Mouse (Mus musculus) hindbrain, postnatal 0 days (tissue): ENCODE data around the gene Hist3h2ba. TPM values are rescaled to one million over a fixed set of nuclear protein-coding genes. Genes with fewer than 3 reads are reported as not detected.
A peak's percentile ranks its signal among the peaks of the same experiment; 100 is the strongest.

ENCODE experiments used
- ATAC-seq: fragments of 200-750 bp; cut with Nextera tagmentation; 2 replicates; pipeline ENCODE4 v1.8.0; 2017; ENCODE audit warnings: mild to moderate bottlenecking, moderate TSS enrichment, moderate library complexity
- DNase-seq: peaks from one replicate; pipeline ENCODE4 v3.0.0-alpha.2; 2015; ENCODE audit warnings: low spot score
- H3K27ac ChIP-seq: fragments of 300-500 bp; sonication (generic); 2 replicates; pipeline ENCODE4 v1.5.1; 2014; ENCODE audit warnings: mild to moderate bottlenecking
- H3K27me3 ChIP-seq: fragments of 300-500 bp; sonication (generic); 2 replicates; pipeline ENCODE4 v1.6.1; 2014; ENCODE audit warnings: low read length, mixed read lengths; ENCODE audit not compliant: insufficient read depth
- H3K36me3 ChIP-seq: fragments of 300-500 bp; sonication (generic); 2 replicates; pipeline ENCODE4 v1.6.1; 2014; ENCODE audit warnings: low read length, mixed read lengths; ENCODE audit not compliant: insufficient read depth
- H3K4me1 ChIP-seq: fragments of 300-500 bp; sonication (generic); 2 replicates; pipeline ENCODE4 v1.6.1; 2014; ENCODE audit warnings: antibody characterized with exemption, low read length, mixed read lengths; ENCODE audit not compliant: insufficient read depth
- H3K4me2 ChIP-seq: fragments of 300-500 bp; sonication (generic); 2 replicates; pipeline ENCODE4 v1.6.1; 2014; ENCODE audit warnings: low read depth, mild to moderate bottlenecking, low read length, moderate library complexity, mixed read lengths
- H3K4me3 ChIP-seq: fragments of 300-500 bp; sonication (generic); 2 replicates; pipeline ENCODE4 v1.5.1; 2014; ENCODE audit warnings: low read length
- H3K9ac ChIP-seq: fragments of 300-500 bp; sonication (generic); replicated peaks from 2 replicates; pipeline ENCODE4 v1.6.1; 2014; ENCODE audit warnings: mild to moderate bottlenecking, low read length, moderate library complexity, mixed read lengths
- H3K9me3 ChIP-seq: fragments of 300-500 bp; sonication (generic); 2 replicates; pipeline ENCODE4 v1.6.1; 2016; ENCODE audit warnings: low read length, mixed read lengths
- CTCF ChIP-seq: IDR thresholded peaks from 2 replicates; pipeline ENCODE4 v1.5.1; 2016; ENCODE audit warnings: antibody characterized with exemption, control low read depth, low read depth
- WGBS: fragments of 180-500 bp; shearing (Covaris S2); extraction: QIAGEN DNeasy Blood & Tissue Kit; methylation state at CpG from one replicate; pipeline ENCODE4 v1.1.7; 2014; 5-methylcytosine and 5-hydroxymethylcytosine counted together
- polyA plus RNA-seq: library from polyadenylated mRNA; unstranded; fragments of >200 nt; fragmentation: Nextera tagmentation; extraction: Ambion mirVana; gene quantifications from 2 replicates; pipeline ENCODE4 v1.2.1, GENCODE M21; 2015
- total RNA-seq: library from RNA; depleted of rRNA; stranded (reverse); fragments of >200 nt; gene quantifications from 2 replicates; pipeline ENCODE4 v1.2.3, GENCODE M21; 2014

Hist3h2ba gene
- total and polyA plus RNA-seq, 2 experiments from 2014 or later: 103 to 625 TPM

DNA sequence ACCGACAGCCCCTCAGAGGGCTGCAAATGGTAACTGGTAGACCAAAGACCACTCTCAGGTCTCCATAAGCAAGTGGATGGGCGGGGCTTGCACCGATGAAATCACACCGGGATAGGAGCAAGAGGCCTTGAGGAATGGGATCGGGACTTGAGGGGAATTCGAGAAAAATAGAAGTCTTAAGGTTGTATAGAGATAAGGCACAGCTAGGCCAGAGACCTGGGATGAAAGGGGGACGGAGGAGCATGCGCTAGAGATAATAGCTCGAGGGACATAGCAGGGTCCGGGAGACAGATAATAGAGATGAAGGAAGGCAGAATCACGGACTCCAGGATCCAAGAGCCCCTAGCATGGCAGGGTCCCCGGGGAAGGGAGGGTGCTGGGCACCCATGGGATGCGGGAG lies 10.8 kb upstream of the Hist3h2ba start:
- Histone ChIP-seq H3K36me3 (peaks cover 27% of the 10 kb centered on the region; the same call in 1 of the 2 replicates), H3K9ac (peak overlapping the region; percentile 98), H3K9me3 (no peaks in the 10 kb centered on the region), H3K4me2 (peak overlapping the region; percentile 87), H3K4me1 (peaks cover 12% of the 10 kb centered on the region; the same call in 1 of the 2 replicates), H3K27me3 (no peaks in the 10 kb centered on the region), H3K4me3 (peak overlapping the region; percentile 94), H3K27ac (peak overlapping the region; percentile 97)
- 1% methylated on average over 13 of the region's 13 CpGs for WGBS
- no peak for TF ChIP-seq CTCF
- ATAC-seq (0 out of 2 replicates have a peak, but pooled peaks have one; percentile 0), DNase-seq (peak; percentile 49)

DNA sequence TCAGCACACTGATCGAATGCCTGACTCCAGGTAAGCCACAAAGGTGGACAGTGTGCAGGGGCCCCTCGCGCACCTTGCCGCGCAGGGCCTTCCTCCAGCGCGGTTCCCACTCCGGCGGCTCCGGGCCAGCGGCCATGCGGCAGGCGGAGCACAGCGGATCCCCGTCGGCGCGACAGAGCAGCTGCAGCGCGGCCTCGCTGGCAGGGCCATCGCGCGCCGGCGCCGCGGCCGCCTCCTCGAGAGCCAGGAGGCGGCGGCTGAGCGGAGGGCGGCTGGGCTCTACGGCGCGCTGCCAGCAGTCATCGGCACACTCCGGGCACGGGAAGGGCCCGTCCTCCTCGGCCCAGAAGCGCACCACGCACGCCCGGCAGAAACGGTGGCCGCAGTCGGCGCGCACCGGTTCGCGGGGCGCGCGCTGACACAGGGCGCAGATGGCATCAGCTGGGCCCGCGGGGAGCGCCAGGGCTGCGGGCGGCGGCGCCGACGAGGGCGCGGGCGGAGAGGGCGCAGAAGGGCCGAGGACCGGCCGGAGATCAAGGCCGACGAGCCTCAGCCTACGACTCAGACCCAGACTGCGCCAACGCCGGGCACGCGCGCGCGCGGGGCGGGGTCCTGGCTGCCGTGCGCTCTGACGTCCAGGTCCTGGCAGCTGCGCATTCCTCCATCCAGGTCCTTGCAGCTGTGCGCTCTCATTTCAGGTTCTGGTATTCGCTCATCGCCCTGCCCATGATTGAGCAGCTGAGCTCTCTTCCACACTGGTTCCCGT lies 10.2 kb upstream of the Hist3h2ba start, which contains the start of gene Rnf187:
TSS of gene Rnf187 (minus strand) at position 595 of the 766 bp plus-strand sequence.
- H3K4me3 ChIP-seq: peak within 1 kb of the TSS; percentile 94
- ATAC-seq (peak; percentile 97), DNase-seq (peak; percentile 97)
- TF ChIP-seq CTCF: no peak
- peaks cover 12% of the 10 kb centered on the region; the same call in 1 of the 2 replicates for H3K4me1 ChIP-seq
- peak within 1 kb of the TSS; percentile 97 for H3K27ac ChIP-seq
- H3K9ac ChIP-seq: peak within 1 kb of the TSS; percentile 98
- 1% methylated on average over 70 of the region's 95 CpGs for WGBS
- no peaks in the 10 kb centered on the region for H3K9me3 ChIP-seq
- H3K36me3 ChIP-seq: peaks cover 21% of the 10 kb centered on the region; the same call in 1 of the 2 replicates
- no peaks in the 10 kb centered on the region for H3K27me3 ChIP-seq
- H3K4me2 ChIP-seq: peak within 1 kb of the TSS; percentile 87

DNA sequence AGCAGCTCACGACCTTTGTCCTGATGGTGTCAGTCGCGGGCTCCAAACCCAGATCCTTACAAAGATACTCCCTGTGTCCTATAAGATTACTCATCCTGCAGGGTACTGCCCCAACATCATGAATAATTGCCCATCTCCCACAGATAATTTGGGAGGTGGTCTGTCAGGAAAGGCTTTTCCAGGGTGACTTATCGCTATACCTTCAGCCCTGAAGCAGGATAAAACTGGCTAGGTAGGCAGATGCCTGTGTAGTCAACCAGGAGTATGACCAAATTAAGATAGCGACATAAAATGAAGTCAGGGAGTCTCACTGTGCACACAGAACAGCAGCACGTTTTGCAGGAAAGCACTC lies 9.7 kb upstream of the Hist3h2ba start:
- Histone ChIP-seq H3K36me3 (peaks cover 16% of the 10 kb centered on the region; the same call in 1 of the 2 replicates), H3K9me3 (no peaks in the 10 kb centered on the region), H3K4me3 (peak overlapping the region; percentile 94), H3K9ac (peak overlapping the region; percentile 98), H3K4me2 (peak overlapping the region; percentile 87), H3K4me1 (peaks cover 12% of the 10 kb centered on the region; the same call in 1 of the 2 replicates), H3K27me3 (no peaks in the 10 kb centered on the region), H3K27ac (peak overlapping the region; percentile 97)
- 13% methylated on average over 6 of the region's 6 CpGs for WGBS
- ATAC-seq (no peak), DNase-seq (no peak)
- peak; percentile 36; the same call in 1 of the 2 replicates for TF ChIP-seq CTCF

DNA sequence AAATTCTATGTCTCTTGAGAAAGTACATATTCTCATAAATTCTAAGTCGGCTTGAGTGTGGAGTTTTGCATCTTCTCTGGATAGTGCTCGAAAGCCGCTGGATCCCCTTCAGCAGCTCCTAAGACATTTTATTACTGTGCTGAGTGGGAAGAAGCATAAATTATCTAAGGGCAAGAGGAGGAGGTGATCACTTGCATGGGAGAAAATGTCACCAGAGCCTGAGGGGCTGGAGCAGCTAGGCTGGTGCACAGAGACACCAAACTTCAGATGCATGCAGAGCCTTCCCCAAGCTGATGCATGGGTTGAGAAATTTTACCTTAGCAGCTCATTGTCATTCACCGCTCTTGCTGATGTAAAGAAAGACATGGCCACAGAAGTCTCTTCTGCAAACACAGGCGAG lies 4.6 kb upstream of the Hist3h2ba start:
- Histone ChIP-seq H3K4me1 (no peaks in the 10 kb centered on the region), H3K27me3 (no peaks in the 10 kb centered on the region), H3K27ac (no peak overlapping the region), H3K9me3 (no peaks in the 10 kb centered on the region), H3K4me3 (no peak overlapping the region), H3K36me3 (no peaks in the 10 kb centered on the region), H3K4me2 (no peak overlapping the region), H3K9ac (no peak overlapping the region)
- TF ChIP-seq CTCF: no peak
- DNase-seq (no peak), ATAC-seq (no peak)
- 75% methylated on average over 5 of the region's 5 CpGs for WGBS

DNA sequence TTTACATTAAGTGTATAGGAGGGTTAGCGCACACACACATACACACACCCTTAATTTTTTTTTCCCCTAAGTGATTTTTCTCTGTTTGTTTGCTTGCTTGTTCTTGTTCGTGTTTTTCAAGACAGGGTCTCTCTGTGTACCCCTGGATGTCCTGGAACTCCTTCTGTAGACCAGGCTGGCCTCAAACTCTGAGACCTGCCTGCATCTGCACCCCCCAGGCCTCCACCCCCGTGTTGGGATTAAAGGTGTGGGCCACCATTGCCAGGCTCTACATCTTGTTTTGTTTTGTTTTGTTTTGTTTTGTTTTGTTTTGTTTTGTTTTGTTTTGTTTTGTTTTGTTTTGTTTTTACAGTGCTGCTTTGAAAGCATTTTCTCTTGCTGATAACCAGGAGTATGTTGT lies 1.4 kb upstream of the Hist3h2ba start:
- no peak for ATAC-seq
- peak overlapping the region; percentile 97 for H3K27ac ChIP-seq
- H3K9me3 ChIP-seq: no peaks in the 10 kb centered on the region
- 76% methylated on average over 3 of the region's 3 CpGs for WGBS
- no peaks in the 10 kb centered on the region for H3K4me1 ChIP-seq
- peak overlapping the region; percentile 80 for H3K9ac ChIP-seq
- no peak for DNase-seq
- no peaks in the 10 kb centered on the region for H3K27me3 ChIP-seq
- no peak for TF ChIP-seq CTCF
- peak overlapping the region; percentile 56; the same call in 1 of the 2 replicates for H3K4me3 ChIP-seq
- no peaks in the 10 kb centered on the region for H3K36me3 ChIP-seq
- peak overlapping the region; percentile 68 for H3K4me2 ChIP-seq

DNA sequence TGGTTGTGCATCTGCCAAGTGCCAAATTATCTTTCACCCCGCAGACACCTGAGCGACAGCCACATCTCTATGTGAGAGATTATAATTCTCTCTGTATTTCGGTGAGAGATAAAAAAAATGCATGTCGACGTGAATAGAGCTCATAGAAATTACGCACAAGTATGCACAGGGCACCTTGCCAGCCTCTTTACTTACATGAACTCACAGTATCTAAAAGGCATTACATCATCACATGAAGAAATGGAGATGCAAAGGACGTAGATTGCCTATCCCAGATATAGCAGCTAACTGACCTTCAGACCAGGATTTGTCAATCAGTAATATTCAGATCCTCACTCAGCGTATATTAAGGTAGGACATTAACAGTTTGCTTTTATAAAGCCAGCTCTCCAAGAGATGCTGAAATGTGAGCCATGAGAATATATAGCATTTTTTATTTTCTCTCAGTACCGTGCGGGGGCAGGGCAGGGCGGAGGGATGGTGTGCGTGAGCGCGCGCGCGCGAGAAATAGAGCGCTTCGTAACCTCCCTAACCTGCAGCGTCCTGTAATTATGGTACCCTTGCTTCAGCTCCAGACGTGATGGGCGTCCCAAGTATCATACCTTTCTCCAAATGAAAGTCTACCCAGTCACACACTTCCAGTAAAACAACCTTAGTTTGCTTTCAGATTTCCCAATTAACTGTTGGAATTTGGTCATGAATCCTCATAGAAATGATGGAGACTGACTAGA lies 757 bp upstream of the Hist3h2ba start:
- peak; percentile 13; the same call in 1 of the 2 replicates for TF ChIP-seq CTCF
- 7% methylated on average over 23 of the region's 23 CpGs for WGBS

More for the DNA sequence above, 757 bp upstream of the Hist3h2ba start:
- Histone ChIP-seq H3K9me3 (no peaks in the 10 kb centered on the region), H3K4me1 (no peaks in the 10 kb centered on the region), H3K9ac (peak overlapping the region; percentile 80), H3K36me3 (no peaks in the 10 kb centered on the region), H3K27me3 (no peaks in the 10 kb centered on the region), H3K27ac (peak overlapping the region; percentile 97), H3K4me2 (peak overlapping the region; percentile 68), H3K4me3 (peak overlapping the region; percentile 56)
- DNase-seq (peak; percentile 80), ATAC-seq (peak; percentile 75)
